Mouse (Mus musculus) B cell, adult 62 days (primary cell): ENCODE measurements around the gene Tent4a. TPM values are rescaled to one million over a fixed set of nuclear protein-coding genes. Genes with fewer than 3 reads are reported as not detected.

Experiments
- total RNA-seq: library from RNA; stranded (reverse); gene quantifications from 4 replicates; pipeline ENCODE4 v1.2.4, GENCODE M21; 2023

Tent4a gene
- 15.4 to 17.9 TPM (median 15.8 TPM) in 4 replicates for total RNA-seq

GRCm38 (mm10) chr13:69534334-69534653, at the start of gene Tent4a:
TSS of gene Tent4a (minus strand) at chr13:69534617.

DNA sequence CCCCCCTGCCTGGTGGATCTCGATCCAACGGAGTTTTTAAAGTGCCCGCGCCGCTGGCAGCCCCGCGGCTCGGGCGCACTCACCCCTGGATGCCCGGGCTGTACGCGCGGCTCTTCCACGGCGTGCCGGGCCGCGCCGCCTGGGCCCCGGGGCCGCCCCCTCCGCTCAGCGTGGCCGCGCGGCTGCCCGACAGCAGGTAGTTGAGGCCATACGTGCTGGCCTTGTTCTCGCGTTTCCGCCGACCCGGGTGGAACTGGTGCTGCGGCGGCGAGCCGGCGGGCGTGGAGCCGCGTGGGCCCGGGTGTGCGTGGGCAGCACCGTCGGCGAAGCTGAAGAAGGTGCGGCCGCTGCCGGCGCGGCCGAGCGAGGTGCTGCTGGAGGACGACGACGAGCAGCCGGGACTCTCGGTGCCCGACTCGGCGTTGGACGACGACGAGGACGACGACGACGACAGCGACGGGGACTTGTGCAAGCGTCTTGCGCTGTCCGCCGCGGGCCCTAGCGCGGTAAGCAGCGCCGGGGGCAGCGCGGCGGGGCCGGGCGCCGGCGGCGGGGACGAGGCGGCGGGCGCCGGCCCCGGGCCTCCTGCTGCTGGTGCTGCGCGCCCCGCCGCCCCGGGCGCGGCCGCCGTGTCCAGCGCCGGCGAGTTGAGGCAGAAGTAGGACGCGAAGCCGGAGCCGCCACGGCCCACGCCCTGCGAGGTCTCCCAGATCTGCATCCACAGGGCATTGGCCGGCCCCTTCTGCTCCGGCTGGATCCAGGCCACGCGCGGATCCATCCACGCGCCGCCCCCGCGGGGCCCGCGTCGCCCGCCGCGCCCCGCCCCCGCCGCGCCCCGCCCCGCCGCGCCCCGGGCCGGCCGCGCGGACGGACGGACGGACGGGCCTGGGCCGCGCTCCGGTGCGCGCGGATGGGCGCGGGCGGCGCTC, 748 bp downstream of the Tent4a start, which contains the start of gene Nsun2:
TSS of gene Nsun2 (plus strand) at position 342 of the 929 bp plus-strand sequence.

Other genes with a start within 250 kb of the Tent4a start
- gene Nsun2, start 871 bp downstream of the Tent4a start, total RNA-seq, result 77.3 to 102 TPM (median 91.6 TPM) in 4 replicates
- 0.23 to 0.91 TPM (median 0.54 TPM) in 3 of 4 replicates, not detected in the other for gene Srd5a1, start 76.8 kb upstream of the Tent4a start, total RNA-seq
- not detected in 4 replicates for gene Ube2ql1, start 205.3 kb upstream of the Tent4a start, total RNA-seq